Mouse (Mus musculus): ENCODE results near the gene Myom1.

Gene Myom1

GRCm38 (mm10) chr17:71014911-71015310 lies 12.5 kb downstream of the Myom1 start:
- DNase-seq (ENCODE audit: low spot score in 2 of 2), result no peak

GRCm38 (mm10) chr17:71017457-71017998 lies 15.1 kb downstream of the Myom1 start:
- no peak for DNase-seq (ENCODE audit: low spot score in 2 of 2)

DNA sequence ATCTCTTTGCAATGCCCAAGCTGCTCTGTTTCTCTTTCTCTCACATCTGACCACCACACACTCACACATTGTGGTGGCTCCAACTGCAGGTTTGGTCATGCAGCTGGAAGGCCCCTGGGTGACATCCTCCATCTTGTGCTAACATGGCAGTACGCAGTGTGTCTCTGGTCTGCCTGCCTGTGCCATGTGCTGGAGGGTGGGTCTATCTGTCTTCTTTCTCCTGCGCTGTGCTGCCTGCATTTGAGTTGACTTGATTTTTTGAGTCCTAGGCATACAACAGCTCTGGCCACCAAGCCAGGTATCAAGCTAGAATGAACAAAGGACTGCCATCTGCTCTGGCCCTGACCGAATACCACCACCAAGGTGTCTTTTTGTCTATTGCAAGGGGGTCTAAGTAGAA lies 15.7 kb downstream of the Myom1 start:
- no peak for DNase-seq (ENCODE audit: low spot score in 2 of 2)

DNA sequence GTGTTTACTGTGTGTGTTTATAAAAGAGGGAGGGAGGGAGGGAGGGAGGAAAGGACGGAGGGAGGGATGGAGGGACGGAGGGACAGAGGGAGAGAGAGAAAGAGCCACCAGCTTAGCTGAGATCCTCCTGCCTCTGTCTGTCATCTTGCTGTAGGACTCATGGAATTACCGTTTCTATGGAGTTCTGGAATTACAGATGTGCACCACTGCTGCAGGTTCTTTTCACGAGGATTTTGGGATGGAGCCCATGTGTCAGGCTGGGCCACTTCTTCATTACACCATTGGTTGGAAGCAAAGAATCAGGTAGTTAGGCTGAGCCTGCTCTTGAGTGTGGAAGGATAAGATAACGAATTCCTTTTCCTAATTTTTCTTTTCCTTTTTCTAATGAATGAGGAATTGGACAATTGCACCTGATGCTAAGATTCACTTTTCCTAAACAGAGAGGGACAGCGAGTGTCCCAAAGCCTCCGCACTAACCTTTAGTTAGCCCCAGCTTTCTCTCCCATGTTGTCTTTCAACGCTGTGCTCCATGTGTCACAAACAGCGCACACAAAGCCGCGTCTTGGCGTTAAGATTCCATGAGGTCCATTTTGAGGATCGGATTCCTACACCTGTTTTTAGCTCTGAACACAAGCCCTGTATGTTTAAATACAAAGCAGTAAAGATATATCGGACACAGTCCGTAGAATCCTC lies 16.3 kb downstream of the Myom1 start:
- DNase-seq (ENCODE audit: low spot score in 2 of 2), result no peak

DNA sequence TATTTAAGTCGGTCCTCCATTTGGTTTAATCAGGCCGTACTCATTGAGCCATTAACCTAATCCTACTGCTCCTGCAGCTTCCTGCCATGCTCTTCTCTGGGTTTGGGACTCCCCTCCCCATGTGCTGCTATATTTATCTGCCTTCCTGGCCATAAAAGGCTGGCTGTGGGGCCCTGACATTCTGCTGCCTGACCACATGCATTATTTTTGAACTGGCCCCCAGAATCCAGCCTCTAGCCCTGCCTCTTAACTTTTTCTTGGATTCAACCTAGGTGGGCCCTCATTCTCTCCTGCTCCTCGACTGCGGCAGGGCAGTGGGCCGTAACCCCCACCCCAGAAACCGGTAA lies 16.8 kb downstream of the Myom1 start:
- DNase-seq (ENCODE audit: low spot score in 2 of 2), result no peak

GRCm38 (mm10) chr17:71019860-71020259 lies 17.4 kb downstream of the Myom1 start:
- DNase-seq (ENCODE audit: low spot score in 2 of 2), result no peak

DNA sequence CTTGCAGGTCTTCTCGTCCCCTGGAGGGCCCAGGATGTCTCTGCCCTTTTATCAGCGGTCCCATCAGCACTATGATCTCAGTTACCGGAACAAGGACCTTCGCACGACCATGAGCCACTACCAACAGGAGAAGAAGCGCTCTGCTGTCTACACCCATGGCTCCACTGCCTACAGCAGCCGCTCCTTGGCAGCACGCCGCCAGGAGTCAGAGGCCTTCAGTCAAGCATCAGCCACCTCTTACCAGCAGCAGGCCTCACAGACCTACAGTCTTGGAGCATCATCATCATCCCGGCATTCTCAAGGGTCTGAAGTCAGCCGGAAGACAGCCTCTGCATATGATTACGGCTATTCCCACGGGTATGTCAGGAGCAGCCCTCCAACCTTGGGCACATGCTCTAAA lies 20.4 kb downstream of the Myom1 start:
- no peak for DNase-seq (ENCODE audit: low spot score in 2 of 2)

DNA sequence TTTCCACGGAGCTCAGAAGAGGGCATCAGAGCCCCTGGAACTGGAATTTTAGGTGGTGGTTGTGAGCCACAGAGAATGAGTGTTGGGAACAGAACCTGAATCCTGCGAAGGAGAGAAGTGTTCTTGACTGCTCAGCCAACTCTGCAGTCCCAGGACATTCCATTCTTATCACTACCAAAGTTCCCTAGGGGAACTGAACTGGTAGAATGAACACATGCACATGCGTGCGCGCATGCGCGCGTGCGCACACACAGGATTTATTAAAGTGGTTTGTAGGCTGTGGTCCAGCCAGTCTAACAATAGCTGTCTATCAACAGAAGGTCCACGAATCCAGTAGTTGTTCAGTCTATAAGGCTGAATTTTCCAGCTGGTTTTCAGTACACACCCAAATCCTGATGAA lies 21.6 kb downstream of the Myom1 start:
- DNase-seq (ENCODE audit: low spot score in 2 of 2), result no peak

DNA sequence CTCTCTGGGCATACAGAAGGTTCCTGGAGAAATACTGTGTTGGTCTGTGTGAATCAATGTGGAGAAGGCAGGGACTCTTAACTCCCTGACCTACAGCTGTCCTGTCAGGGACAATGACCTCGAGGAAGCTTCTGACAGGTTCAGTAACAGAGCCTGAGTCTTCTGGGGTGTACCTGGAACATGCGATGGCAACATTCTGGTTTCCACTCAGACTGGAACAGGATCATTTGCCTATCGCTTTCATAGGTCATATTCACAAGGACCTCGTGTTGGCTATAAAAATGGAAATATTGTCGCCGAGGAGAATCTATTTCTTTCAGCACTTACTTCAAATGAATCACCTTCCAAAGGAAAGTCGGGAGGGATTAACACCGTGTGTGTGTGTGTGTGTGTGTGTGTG lies 23.5 kb downstream of the Myom1 start:
- DNase-seq (ENCODE audit: low spot score in 2 of 2), result no peak

- DNase-seq (ENCODE audit: low spot score in 2 of 2), result no peak
Measured at GRCm38 (mm10) chr17:71027186-71027585, 24.8 kb downstream of the Myom1 start.

- no peak for DNase-seq (ENCODE audit: low spot score in 2 of 2)
Measured at GRCm38 (mm10) chr17:71032719-71033118, 30.3 kb downstream of the Myom1 start.

DNA sequence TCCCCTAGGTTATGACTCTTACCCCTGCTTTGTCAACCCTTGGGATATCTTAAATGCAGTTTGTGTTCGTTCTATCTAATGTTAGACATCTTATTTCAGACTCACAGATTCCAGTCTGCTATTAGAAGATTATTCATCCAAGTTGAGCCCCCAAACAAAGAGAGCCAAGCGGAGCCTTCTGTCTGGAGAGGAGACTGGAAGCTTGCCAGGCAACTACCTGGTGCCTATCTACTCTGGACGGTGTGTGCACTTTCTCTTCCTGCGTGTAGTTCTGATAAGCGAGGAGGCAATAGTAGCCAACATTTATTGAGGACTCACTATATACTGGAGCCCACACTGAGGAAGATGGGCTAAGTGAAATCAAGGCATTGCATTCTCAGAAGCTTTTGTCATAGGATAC lies 32.0 kb downstream of the Myom1 start:
- no peak for DNase-seq (ENCODE audit: low spot score in 2 of 2)

- no peak for DNase-seq (ENCODE audit: low spot score in 2 of 2)
Measured at GRCm38 (mm10) chr17:71037188-71037587, 34.8 kb downstream of the Myom1 start.

GRCm38 (mm10) chr17:71038812-71039211 lies 36.4 kb downstream of the Myom1 start:
- no peak for DNase-seq (ENCODE audit: low spot score in 2 of 2)

- no peak for DNase-seq (ENCODE audit: low spot score in 2 of 2)
Measured at GRCm38 (mm10) chr17:71039851-71040581, 37.6 kb downstream of the Myom1 start.

DNA sequence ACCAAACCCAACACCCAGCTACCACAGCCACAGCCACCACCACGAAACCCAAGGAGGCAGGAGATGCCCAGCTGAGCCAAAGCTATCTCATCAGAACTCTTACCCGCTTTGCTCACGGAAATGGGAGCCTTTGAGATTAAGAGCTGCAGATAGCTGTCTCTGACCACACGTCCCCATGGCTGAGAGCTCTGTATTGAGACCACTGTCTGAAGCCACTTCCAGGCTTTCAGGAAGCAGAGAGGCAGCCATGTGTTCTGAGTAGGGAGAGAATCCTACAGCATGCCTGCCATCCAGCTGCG lies 38.1 kb downstream of the Myom1 start:
- DNase-seq (ENCODE audit: low spot score in 2 of 2), result no peak

DNA sequence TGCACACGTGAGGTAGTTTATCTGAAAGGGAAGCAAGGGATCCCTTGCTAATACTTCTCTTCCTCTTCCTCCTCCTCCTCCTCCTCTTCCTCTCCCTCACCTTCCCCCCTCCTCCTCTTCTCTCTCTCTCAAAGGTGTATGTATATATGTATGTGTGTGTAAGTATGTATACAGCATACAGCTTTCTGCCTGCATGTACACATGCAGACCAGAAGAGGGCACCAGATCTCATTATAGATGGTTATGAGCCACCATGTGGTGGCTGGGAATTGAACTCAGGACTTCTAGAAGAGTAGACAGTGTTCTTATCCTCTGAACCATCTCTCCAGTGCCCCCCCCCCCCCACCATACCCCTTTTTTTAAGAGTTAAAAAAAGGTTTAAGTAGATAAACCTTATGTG lies 40.2 kb downstream of the Myom1 start:
- DNase-seq (ENCODE audit: low spot score in 2 of 2), result no peak

DNA sequence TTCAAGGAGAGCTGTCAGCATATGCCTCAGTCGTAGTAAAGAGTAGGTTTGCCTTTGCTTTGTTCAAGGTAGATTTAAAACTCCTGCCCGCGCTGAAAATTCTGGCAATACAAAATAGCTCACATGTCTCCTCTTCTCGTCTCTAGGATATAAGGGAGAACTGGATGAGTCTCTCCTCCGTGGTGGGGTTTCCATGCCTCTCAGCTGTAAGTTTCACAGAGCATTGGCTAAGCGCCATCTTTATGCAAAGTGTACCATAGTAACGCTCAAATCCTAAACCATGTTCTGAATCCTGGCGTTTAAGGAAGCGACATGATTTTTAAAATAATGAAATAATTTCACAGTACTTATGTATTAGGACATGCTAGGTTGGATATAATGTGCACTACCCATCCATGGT lies 43.2 kb downstream of the Myom1 start:
- DNase-seq (ENCODE audit: low spot score in 2 of 2), result no peak

- no peak for DNase-seq (ENCODE audit: low spot score in 2 of 2)
Measured at GRCm38 (mm10) chr17:71046856-71047255, 44.4 kb downstream of the Myom1 start.

DNA sequence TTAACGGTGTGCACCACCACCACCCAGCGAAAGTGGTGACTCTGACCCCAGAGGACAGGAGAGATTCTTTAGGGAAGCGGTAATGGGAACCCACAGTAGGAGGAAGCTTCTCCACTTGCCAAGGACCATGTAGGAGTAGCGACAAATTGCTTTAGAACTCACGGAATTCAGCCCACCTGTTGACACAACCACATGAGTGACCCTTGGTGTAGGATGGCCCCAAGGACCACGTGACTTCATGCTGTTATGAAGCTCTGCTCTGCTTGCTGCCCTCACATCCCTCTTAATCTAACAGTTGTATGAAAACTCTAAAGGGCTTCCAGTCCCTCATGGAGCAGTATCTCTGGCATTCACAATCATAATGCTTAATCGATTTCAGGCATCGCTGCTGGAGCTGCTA lies 46.9 kb downstream of the Myom1 start:
- no peak for DNase-seq (ENCODE audit: low spot score in 2 of 2)

- no peak for DNase-seq (ENCODE audit: low spot score in 2 of 2)
Measured at GRCm38 (mm10) chr17:71053134-71053708, 50.8 kb downstream of the Myom1 start.

DNA sequence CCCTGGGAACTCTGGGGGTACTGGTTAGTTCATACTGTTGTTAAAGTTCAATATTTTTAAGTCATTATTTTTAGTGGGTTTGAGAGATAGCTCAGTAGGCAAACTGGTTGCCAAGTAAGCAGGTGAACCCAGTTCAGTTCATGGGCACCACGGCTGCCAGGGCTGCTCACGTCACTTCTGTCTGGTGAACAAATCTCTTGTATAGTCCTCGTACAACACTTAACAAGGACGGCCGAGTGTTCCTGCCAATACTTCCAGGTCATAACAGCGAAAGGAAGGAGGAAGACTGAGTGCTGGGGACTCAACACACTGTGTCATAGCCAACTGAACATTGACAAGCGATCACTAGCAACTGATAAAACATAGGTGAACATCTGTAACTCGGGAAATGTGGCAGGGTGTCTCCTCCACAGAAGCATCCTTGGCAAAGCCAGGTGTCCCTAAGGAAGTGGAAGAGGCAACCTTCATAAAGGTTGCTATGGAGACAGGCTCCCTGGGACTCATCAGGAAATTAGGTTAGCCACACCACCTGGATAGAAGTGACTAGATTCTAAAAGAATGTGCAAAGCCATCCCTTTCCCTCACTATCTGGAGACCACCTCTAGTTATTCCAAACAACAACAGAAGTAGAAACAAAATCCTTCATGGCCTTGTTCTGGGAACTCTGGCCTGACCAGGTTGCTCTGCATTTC lies 52.9 kb downstream of the Myom1 start:
- no peak for DNase-seq (ENCODE audit: low spot score in 2 of 2)

DNA sequence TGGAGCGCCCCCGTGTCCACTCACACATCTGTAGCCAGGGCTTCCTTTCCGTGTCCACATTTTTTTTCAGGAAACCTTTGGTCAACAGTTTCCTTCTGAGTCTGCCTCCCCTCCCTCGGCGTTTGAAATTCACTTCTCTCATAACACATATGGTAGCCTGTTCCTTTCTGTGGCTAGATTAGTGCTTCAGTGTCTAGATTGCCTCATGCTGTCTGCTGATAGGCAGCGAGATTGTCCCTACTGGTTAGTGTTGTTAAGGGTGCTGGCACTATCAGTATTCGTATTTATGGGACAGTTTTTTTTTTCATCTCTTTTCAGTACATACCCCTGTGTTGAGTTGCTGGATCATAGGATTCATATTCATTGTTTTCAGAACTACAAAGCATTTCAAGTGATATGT lies 54.0 kb downstream of the Myom1 start:
- no peak for DNase-seq (ENCODE audit: low spot score in 2 of 2)
